Mouse (Mus musculus): Measurements from ENCODE around the gene Fam50a.
"Not testable (repeated sequence)": the region's sequence is repeated elsewhere in the genome, so short reads cannot be mapped to it uniquely, and the experiment has no call there.

Fam50a gene

DNA sequence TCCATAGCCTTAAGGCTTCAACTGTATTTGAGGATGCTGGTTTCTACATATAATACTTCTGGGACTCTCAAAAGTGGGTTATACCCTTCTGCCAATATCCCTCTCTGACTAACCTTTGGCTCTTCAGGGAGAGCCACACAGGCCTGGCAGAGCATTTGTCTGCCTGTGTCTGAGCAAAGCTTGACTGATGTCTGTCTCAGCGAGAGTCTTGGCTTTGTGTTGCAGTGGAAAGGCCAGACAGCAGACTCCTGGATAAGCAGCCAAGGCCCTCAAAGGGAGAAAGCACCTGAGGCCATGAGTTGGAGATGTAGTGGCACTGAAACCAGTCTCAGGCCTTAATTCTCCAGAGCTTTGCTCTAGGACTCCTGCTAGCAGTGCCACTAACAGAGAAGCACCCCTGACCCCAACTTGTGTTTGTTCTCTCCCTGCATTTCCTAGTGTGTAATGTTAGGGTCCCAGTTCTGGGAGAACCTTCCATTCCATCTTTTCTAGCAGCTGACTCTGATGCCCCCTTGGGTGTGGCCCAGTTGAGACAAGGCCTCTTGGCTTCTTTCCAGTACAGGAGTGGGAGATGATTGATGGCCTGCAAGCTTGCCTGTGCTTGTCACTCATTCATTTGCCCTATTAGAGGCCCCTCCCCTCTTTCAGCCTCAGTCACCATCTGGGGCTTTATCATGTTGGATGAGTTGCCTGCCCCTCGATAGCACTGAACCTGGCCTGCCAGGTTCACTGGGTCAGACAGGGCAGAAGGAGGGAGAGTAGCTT lies 17.5 kb downstream of the Fam50a start:
- in situ Hi-C loops (cut with MboI, MseI) = no loop called here

DNA sequence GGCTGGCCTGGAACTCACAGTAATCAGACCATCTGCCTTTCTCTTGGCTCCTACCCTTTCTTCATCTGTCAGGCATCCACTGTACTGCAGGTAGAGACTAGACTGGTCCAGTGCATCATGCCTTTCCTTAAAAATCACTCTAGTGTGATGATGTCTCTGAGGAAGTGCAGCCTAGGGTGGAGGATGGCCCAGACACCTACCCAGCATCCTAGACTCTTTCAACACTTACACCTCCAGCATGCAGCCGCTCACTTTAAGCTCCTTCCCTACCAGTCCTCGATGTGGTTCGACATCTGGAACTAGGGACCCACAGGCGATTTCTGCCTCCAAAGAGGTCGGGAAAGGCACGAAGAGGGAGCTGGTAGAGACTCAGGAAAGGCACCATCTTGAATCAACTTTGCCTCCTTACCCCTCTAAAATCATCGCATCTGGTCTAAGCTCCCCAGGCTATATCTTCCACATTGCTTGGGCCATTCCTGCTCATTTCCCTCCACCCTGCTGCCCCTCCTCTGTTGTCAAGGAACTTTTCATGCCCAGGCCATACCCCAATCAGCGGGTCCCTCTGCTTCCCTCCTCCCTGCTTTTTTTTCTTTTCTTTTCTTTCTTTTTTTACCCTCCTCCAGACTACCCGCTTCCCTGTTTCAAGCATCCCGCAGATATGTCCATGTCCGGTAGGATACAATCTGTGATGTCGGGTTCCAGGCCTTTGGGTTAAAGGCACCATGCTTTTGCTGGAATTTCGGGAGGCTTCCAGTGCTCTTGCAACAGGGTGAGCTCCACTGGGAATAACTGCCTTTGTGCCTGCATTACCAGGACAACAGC lies 40.0 kb downstream of the Fam50a start:
- in situ Hi-C loops (cut with MboI, MseI) = no loop called here

DNA sequence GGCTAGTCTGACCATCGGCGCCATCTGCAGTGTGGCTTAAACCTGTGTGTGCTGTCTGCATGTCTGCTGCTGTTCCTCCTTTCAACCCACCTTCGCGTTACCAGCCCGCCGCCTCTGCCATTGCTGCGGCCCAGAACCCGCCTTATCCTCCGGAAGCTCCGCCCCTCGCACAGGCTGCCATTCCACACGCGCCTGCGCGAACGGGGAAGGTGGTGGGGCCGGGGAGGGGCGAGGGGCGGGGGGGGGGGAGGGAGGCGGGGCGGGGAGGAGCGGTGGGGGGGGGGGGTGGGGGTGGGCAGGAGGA lies 40.6 kb downstream of the Fam50a start, which contains the start of gene Lage3:
Gene Lage3, minus strand, starts transcription at position 152 of the 304 bp plus-strand sequence.
- in situ Hi-C loops (cut with MboI, MseI) = no loop called here

DNA sequence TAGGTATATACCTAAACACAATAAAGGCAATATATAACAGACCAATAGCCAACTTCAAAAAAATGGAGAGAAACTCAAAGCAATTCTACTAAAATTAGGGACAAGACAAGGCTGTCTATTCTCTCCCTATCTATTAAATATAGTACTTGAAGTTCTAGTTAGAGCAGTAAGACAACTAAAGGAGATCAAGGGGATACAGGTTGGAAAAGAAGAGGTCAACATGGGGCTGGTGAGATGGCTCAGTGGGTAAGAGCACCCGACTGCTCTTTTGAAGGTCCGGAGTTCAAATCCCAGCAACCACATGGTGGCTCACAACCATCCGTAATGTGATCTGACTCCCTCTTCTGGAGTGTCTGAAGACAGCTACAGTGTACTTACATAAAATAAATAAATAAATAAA lies 44.2 kb downstream of the Fam50a start:
- in situ Hi-C loops (cut with MboI, MseI) = not testable (repeated sequence)

- in situ Hi-C loops (cut with MboI, MseI) = no loop called here
Measured at GRCm38 (mm10) chrX:74359171-74359570, 46.3 kb downstream of the Fam50a start.

DNA sequence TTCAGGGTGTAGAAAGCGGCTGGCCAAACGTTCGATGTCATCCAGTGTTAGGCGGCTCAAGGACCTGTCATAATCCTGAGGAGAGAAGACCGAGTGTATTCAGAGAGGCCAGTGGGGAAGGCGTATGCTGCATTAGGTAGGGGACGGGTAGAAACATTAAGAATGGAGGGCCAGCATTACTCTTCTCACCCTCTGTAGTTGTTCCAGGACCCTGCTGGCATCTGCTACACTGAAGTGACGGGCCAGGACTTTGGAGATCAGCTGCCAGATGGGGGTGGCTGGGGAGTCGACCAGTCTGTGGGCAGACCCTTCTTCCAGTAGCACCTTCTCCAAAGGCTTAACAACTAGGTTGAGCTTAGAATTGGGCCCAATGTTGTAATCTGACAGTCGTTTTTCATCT lies 54.7 kb downstream of the Fam50a start:
- in situ Hi-C loops (cut with MboI, MseI) = no loop called here

- in situ Hi-C loops (cut with MboI, MseI) = no loop called here
Measured at GRCm38 (mm10) chrX:74368209-74368909, 55.5 kb downstream of the Fam50a start.

All from T-helper 2 cell (primary cell).